19 mouse cellular contexts compared by ENCODE assay signal in genomic region chr3:103827548-103827947, GRCm38 (mm10). TPM values are rescaled to one million over a fixed set of nuclear protein-coding genes. Genes with fewer than 3 reads are reported as not detected.
A peak's percentile ranks its signal among the peaks of the same experiment; 100 is the strongest.
DNase-seq lines count a peak whose midpoint lies in the region; ATAC-seq and TF ChIP-seq lines count a peak whose summit lies in the region.
"Had no signal": no experiment of that assay in that cellular context is flagged by ENCODE, and none has a peak within 500 bp of the region (broad histone marks: within the 10 kb centered on the region; RNA-seq: fewer than 3 reads in every experiment).

No protein-coding gene starts in this region.

- no peak for DNase-seq in cerebellum, adult 2 months
- DNase-seq in cerebellum, adult 8-10 months = no peak
- no peak for DNase-seq in lung, embryonic 14.5 days
- DNase-seq in lung, postnatal 4 days = no peak
- peak; percentile 34 for DNase-seq in thymus, postnatal 14 days
- DNase-seq in gastrocnemius, adult 8-10 months (ENCODE audit: low spot score in 2 of 2) = no peak
- no peak for DNase-seq in forebrain, embryonic 11.5 days (ENCODE audit: low spot score)
- DNase-seq: adrenal gland, adult 2 months; gastrocnemius, postnatal 36 days; kidney, postnatal 14 days; layer of hippocampus, postnatal 36 days had no signal

- H3K4me3 ChIP-seq in cerebellum, adult 2 months (replicated peaks; ENCODE audit: insufficient read depth, low read depth, low read length) = no peak overlapping the region
- H3K4me3 ChIP-seq in lung, embryonic 14.5 days (ENCODE audit: low read depth, low read length) = no peak overlapping the region
- H3K4me3 ChIP-seq in bone marrow, adult 2 months (replicated peaks; ENCODE audit: control insufficient read depth, low read depth, low read length) = no peak overlapping the region
- H3K4me3 ChIP-seq in forebrain, embryonic 11.5 days (ENCODE audit: low read depth, low read length) = no peak overlapping the region
- H3K4me3 ChIP-seq: embryonic facial prominence, embryonic 15.5 days; forebrain, embryonic 15.5 days; heart, embryonic 15.5 days; limb, embryonic 12.5 days; lung, embryonic 15.5 days; midbrain, embryonic 12.5 days; neural tube, embryonic 12.5 days had no signal

- H3K27ac ChIP-seq in cerebellum, adult 2 months (ENCODE audit: insufficient read depth, low read length) = no peak overlapping the region
- H3K27ac ChIP-seq in lung, embryonic 14.5 days (ENCODE audit: low read depth) = no peak overlapping the region
- no peak overlapping the region for H3K27ac ChIP-seq in bone marrow, adult 2 months (ENCODE audit: control insufficient read depth, insufficient read depth, low read depth, low read length, poor library complexity)
- H3K27ac ChIP-seq in forebrain, embryonic 11.5 days (ENCODE audit: low read depth, low read length) = no peak overlapping the region
- H3K27ac ChIP-seq: embryonic facial prominence, embryonic 15.5 days; forebrain, embryonic 15.5 days; heart, embryonic 15.5 days; limb, embryonic 12.5 days; lung, embryonic 15.5 days; midbrain, embryonic 12.5 days; neural tube, embryonic 12.5 days had no signal

- ATAC-seq in lung, embryonic 14.5 days (ENCODE audit: insufficient read depth) = no peak
- no peak for ATAC-seq in forebrain, embryonic 11.5 days (replicated peaks; ENCODE audit: low FRiP score)
- ATAC-seq: forebrain, embryonic 15.5 days had no signal

- no peaks in the 10 kb centered on the region for H3K27me3 ChIP-seq in cerebellum, adult 2 months (ENCODE audit: control insufficient read depth, insufficient read depth, low read length)
- H3K27me3 ChIP-seq in lung, embryonic 14.5 days (ENCODE audit: insufficient read depth, low read length) = no peaks in the 10 kb centered on the region
- H3K27me3 ChIP-seq in forebrain, embryonic 11.5 days (ENCODE audit: control insufficient read depth, insufficient read depth, low read length) = no peaks in the 10 kb centered on the region
- H3K27me3 ChIP-seq: embryonic facial prominence, embryonic 15.5 days; forebrain, embryonic 15.5 days; heart, embryonic 15.5 days; limb, embryonic 12.5 days; lung, embryonic 15.5 days; midbrain, embryonic 12.5 days; neural tube, embryonic 12.5 days had no signal

- H3K4me2 ChIP-seq in lung, embryonic 14.5 days = no peak overlapping the region
- H3K4me2 ChIP-seq in forebrain, embryonic 11.5 days (ENCODE audit: low read depth, low read length, severe bottlenecking) = no peak overlapping the region
- H3K4me2 ChIP-seq: embryonic facial prominence, embryonic 15.5 days; forebrain, embryonic 15.5 days; heart, embryonic 15.5 days; limb, embryonic 12.5 days; lung, embryonic 15.5 days; midbrain, embryonic 12.5 days; neural tube, embryonic 12.5 days had no signal

- H3K36me3 ChIP-seq in lung, embryonic 14.5 days (ENCODE audit: insufficient read depth) = 0 out of 2 replicates have a peak, but pooled peaks cover 2% of the 10 kb centered on the region
- no peaks in the 10 kb centered on the region for H3K36me3 ChIP-seq in forebrain, embryonic 11.5 days (ENCODE audit: control insufficient read depth, insufficient read depth, low read length)
- H3K36me3 ChIP-seq: neural tube, embryonic 12.5 days had no signal

- TF ChIP-seq CTCF in cerebellum, adult 2 months (IDR thresholded peaks at IDR 0.05; ENCODE audit: borderline replicate concordance, insufficient read depth, low read depth, low read length) = peak; percentile 41; the same call in 1 of the 2 replicates
- 0 out of 2 replicates have a peak, but pooled peaks have one; percentile 27 for TF ChIP-seq CTCF in lung, embryonic 14.5 days (IDR thresholded peaks at IDR 0.05; ENCODE audit: low read depth)
- TF ChIP-seq CTCF in bone marrow, adult 2 months (IDR thresholded peaks at IDR 0.05; ENCODE audit: control insufficient read depth, insufficient read depth, low read length) = 0 out of 2 replicates have a peak, but pooled peaks have one; percentile 11

- H3K4me1 ChIP-seq in cerebellum, adult 2 months (ENCODE audit: control insufficient read depth, insufficient read depth, low read length) = no peaks in the 10 kb centered on the region
- no peaks in the 10 kb centered on the region for H3K4me1 ChIP-seq in lung, embryonic 14.5 days (ENCODE audit: insufficient read depth)
- H3K4me1 ChIP-seq in bone marrow, adult 2 months (ENCODE audit: control insufficient read depth, insufficient read depth, low read length) = peaks cover 3% of the 10 kb centered on the region
- no peaks in the 10 kb centered on the region for H3K4me1 ChIP-seq in forebrain, embryonic 11.5 days (replicated peaks; ENCODE audit: control insufficient read depth, insufficient read depth, low read length)
- H3K4me1 ChIP-seq: embryonic facial prominence, embryonic 15.5 days; forebrain, embryonic 15.5 days; limb, embryonic 12.5 days; lung, embryonic 15.5 days; midbrain, embryonic 12.5 days; neural tube, embryonic 12.5 days had no signal

- no peaks in the 10 kb centered on the region for H3K9me3 ChIP-seq in lung, embryonic 14.5 days (ENCODE audit: low read depth, low read length)
- no peaks in the 10 kb centered on the region for H3K9me3 ChIP-seq in forebrain, embryonic 11.5 days (ENCODE audit: control insufficient read depth, low read length)
- H3K9me3 ChIP-seq: embryonic facial prominence, embryonic 15.5 days; forebrain, embryonic 15.5 days; heart, embryonic 15.5 days; limb, embryonic 12.5 days; lung, embryonic 15.5 days; midbrain, embryonic 12.5 days; neural tube, embryonic 12.5 days had no signal

- no peak overlapping the region for H3K9ac ChIP-seq in lung, embryonic 14.5 days
- H3K9ac ChIP-seq in forebrain, embryonic 11.5 days (ENCODE audit: low read length) = no peak overlapping the region
- H3K9ac ChIP-seq: embryonic facial prominence, embryonic 15.5 days; forebrain, embryonic 15.5 days; heart, embryonic 15.5 days; limb, embryonic 12.5 days; lung, embryonic 15.5 days; midbrain, embryonic 12.5 days; neural tube, embryonic 12.5 days had no signal

- no peak for TF ChIP-seq POLR2A in cerebellum, adult 2 months (IDR thresholded peaks at IDR 0.05; ENCODE audit: borderline replicate concordance, insufficient read depth, low read length)
- TF ChIP-seq POLR2A in bone marrow, adult 2 months (IDR thresholded peaks at IDR 0.05; ENCODE audit: borderline replicate concordance, control insufficient read depth, low read depth, low read length) = no peak

RNA-seq across cellular contexts. Expression of gene Bcl2l15, which starts 4.9 kb away (rescaled TPM):
- polyA plus RNA-seq in cerebellum, adult 2 months (2012; rRNA removed) = 91.7 and 98.7 TPM in 2 replicates
- not detected in 2 replicates for polyA plus RNA-seq in lung, embryonic 14.5 days (2014; fragmentation: Nextera tagmentation; extraction: Ambion mirVana)
- polyA plus RNA-seq in bone marrow, adult 2 months (2011; ENCODE audit: insufficient read depth, insufficient read length, low replicate concordance, missing spikeins) = 6.5 and 11.2 TPM in 2 replicates
- not detected for total RNA-seq in gastrocnemius, adult 8-10 months (2022)
- 0.43 TPM in 1 of 2 replicates, not detected in the other for polyA plus RNA-seq in forebrain, embryonic 11.5 days (2014; fragmentation: Nextera tagmentation; extraction: Ambion mirVana)
- total RNA-seq: adrenal gland, adult 2 months had no signal
- polyA plus RNA-seq: adrenal gland, adult 2 months; embryonic facial prominence, embryonic 15.5 days; limb, embryonic 12.5 days; neural tube, embryonic 12.5 days had no signal

RNA-seq across cellular contexts. Expression of gene Gm43064, which starts 18.2 kb away (rescaled TPM):
- 0.33 and 0.49 TPM in 2 replicates for polyA plus RNA-seq in cerebellum, adult 2 months (2012; rRNA removed)
- 0.21 TPM in 1 of 2 replicates, not detected in the other for polyA plus RNA-seq in lung, embryonic 14.5 days (2014; fragmentation: Nextera tagmentation; extraction: Ambion mirVana)
- polyA plus RNA-seq in bone marrow, adult 2 months (2011; ENCODE audit: insufficient read depth, insufficient read length, low replicate concordance, missing spikeins) = not detected in 2 replicates
- under 1 TPM in 2 of 4 experiments, not detected in 2; 0.13 TPM for total RNA-seq in gastrocnemius, adult 8-10 months (2022)
- polyA plus RNA-seq in forebrain, embryonic 11.5 days (2014; fragmentation: Nextera tagmentation; extraction: Ambion mirVana) = 0.17 and 0.63 TPM in 2 replicates
- polyA plus RNA-seq: adrenal gland, adult 2 months; forebrain, embryonic 15.5 days; heart, embryonic 15.5 days; midbrain, embryonic 12.5 days had no signal

RNA-seq across cellular contexts. Expression of gene Ap4b1, which starts 18.2 kb away (rescaled TPM):
- 19.2 and 23.2 TPM in 2 replicates for polyA plus RNA-seq in cerebellum, adult 2 months (2012; rRNA removed)
- 19.1 and 21.9 TPM in 2 replicates for polyA plus RNA-seq in lung, embryonic 14.5 days (2014; fragmentation: Nextera tagmentation; extraction: Ambion mirVana)
- 27.7 and 34.2 TPM in 2 replicates for polyA plus RNA-seq in bone marrow, adult 2 months (2011; ENCODE audit: insufficient read depth, insufficient read length, low replicate concordance, missing spikeins)
- total RNA-seq in gastrocnemius, adult 8-10 months (2022) = 10 to 100 TPM in 1 of 4 experiments, 1 to 10 TPM in 3; 8.3 to 10.5 (median 9.2) TPM
- 22.1 and 22.8 TPM in 2 replicates for polyA plus RNA-seq in forebrain, embryonic 11.5 days (2014; fragmentation: Nextera tagmentation; extraction: Ambion mirVana)

RNA-seq across cellular contexts. Expression of gene Dclre1b, which starts 18.3 kb away (rescaled TPM):
- polyA plus RNA-seq in cerebellum, adult 2 months (2012; rRNA removed) = 8.5 and 11.3 TPM in 2 replicates
- 36.5 and 41.1 TPM in 2 replicates for polyA plus RNA-seq in lung, embryonic 14.5 days (2014; fragmentation: Nextera tagmentation; extraction: Ambion mirVana)
- 9.1 and 17.6 TPM in 2 replicates for polyA plus RNA-seq in bone marrow, adult 2 months (2011; ENCODE audit: insufficient read depth, insufficient read length, low replicate concordance, missing spikeins)
- total RNA-seq in gastrocnemius, adult 8-10 months (2022) = 1 to 10 TPM; 3.0 to 5.4 (median 4.1) TPM
- polyA plus RNA-seq in forebrain, embryonic 11.5 days (2014; fragmentation: Nextera tagmentation; extraction: Ambion mirVana) = 39.3 and 45.7 TPM in 2 replicates

RNA-seq across cellular contexts. Expression of gene Ptpn22, which starts 32.0 kb away (rescaled TPM):
- polyA plus RNA-seq in cerebellum, adult 2 months (2012; rRNA removed) = 34.7 and 39.4 TPM in 2 replicates
- 0.68 and 0.78 TPM in 2 replicates for polyA plus RNA-seq in lung, embryonic 14.5 days (2014; fragmentation: Nextera tagmentation; extraction: Ambion mirVana)
- 32.7 and 44.2 TPM in 2 replicates for polyA plus RNA-seq in bone marrow, adult 2 months (2011; ENCODE audit: insufficient read depth, insufficient read length, low replicate concordance, missing spikeins)
- total RNA-seq in gastrocnemius, adult 8-10 months (2022) = under 1 TPM in 3 of 4 experiments, not detected in 1; 0.27 to 0.83 (median 0.39) TPM
- polyA plus RNA-seq in forebrain, embryonic 11.5 days (2014; fragmentation: Nextera tagmentation; extraction: Ambion mirVana) = 0.37 and 0.68 TPM in 2 replicates
